Mouse (Mus musculus): ENCODE measurements at regions not wholly inside any gene's neighbourhood (a gene's known extent, or its start where the extent isn't known, plus 50 kb on each side); places are given as distances from the start of the nearest gene placed in this dataset.

DNA sequence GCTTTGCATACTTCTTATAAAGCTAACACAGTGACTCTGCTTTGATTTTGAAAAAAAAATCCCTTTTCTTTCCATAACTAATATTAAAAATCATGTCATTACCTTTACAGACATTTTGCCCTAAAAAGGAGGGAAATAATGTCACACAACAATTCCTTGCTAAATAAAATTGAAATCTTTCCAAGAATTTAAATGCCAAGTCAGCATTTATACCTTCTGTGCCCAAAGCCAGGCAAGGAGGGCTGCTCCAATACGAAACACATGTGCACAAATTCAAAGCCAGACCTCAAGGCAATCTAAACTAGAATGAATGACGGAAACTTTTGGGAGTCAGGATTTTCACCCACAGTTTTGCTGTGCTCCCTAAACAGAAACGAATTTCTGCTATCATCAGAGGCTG is 646.4 kb downstream of the Robo2 start:
- Histone ChIP-seq H3K9ac (no peak overlapping the region), H3K27ac (replicated peaks) (no peak overlapping the region), H3K4me1 (replicated peaks) (no peaks in the 10 kb centered on the region), H3K9me3 (replicated peaks) (no peaks in the 10 kb centered on the region), H3K4me3 (replicated peaks) (no peak overlapping the region), H3K36me3 (replicated peaks) (no peaks in the 10 kb centered on the region), H3K27me3 (no peaks in the 10 kb centered on the region), H3K4me2 (no peak overlapping the region)
- ATAC-seq (ENCODE audit: insufficient read depth): no peak
- WGBS (ENCODE audit: insufficient replicate concordance): 59% methylated on average over 3 of the region's 3 CpGs

DNA sequence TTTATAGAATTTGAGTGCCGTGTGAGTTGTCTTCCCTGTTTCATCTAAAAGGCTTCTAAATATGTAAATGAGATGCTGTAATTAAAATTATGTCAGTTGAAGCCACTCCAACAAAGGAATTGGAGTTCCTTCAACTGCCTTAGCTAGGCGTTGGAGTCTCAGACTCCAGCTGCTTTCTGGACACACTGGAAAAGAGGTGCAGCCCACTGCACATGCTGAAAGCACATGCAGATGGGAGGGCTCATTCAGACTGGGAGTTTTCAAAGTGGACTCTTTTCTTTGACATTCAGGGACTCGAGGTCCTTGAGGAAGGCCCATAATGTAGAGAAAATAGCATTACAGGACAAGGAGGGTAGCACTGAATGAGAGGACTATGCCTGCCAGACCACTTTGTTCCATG is 650.7 kb downstream of the Robo2 start:
- no peak overlapping the region for H3K27ac ChIP-seq (replicated peaks)
- no peak overlapping the region for H3K4me2 ChIP-seq
- ATAC-seq (ENCODE audit: insufficient read depth): no peak
- no peaks in the 10 kb centered on the region for H3K27me3 ChIP-seq
- H3K36me3 ChIP-seq (replicated peaks): no peaks in the 10 kb centered on the region
- no peaks in the 10 kb centered on the region for H3K4me1 ChIP-seq (replicated peaks)
- 54% methylated on average over 3 of the region's 3 CpGs for WGBS (ENCODE audit: insufficient replicate concordance)
- no peak overlapping the region for H3K9ac ChIP-seq
- H3K9me3 ChIP-seq (replicated peaks): no peaks in the 10 kb centered on the region
- H3K4me3 ChIP-seq (replicated peaks): no peak overlapping the region

DNA sequence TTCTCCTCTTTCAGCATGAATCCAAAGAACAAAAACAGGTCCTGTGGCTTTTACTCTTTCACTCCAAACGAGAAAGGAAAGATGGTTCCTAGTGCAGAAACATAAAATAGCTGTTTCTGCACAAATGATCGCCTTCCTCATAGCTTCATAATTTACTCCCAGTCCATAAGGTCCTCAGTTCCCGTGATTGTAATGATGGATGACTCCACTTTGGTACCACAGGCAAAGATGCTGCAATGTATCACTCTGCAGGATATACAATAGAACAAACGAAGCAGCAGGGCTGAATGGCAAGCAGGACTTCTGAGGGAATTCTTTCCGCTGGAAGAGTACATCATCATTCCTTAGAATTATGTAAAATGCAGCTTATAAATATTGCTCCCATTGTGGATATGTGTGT is 652.8 kb downstream of the Robo2 start:
- Histone ChIP-seq H3K36me3 (replicated peaks) (no peaks in the 10 kb centered on the region), H3K4me2 (no peak overlapping the region), H3K4me1 (replicated peaks) (no peaks in the 10 kb centered on the region), H3K9me3 (replicated peaks) (no peaks in the 10 kb centered on the region), H3K27ac (replicated peaks) (no peak overlapping the region), H3K4me3 (replicated peaks) (no peak overlapping the region), H3K9ac (no peak overlapping the region), H3K27me3 (no peaks in the 10 kb centered on the region)
- no peak for ATAC-seq (ENCODE audit: insufficient read depth)
- WGBS (ENCODE audit: insufficient replicate concordance): 49% methylated on average over 5 of the region's 5 CpGs

DNA sequence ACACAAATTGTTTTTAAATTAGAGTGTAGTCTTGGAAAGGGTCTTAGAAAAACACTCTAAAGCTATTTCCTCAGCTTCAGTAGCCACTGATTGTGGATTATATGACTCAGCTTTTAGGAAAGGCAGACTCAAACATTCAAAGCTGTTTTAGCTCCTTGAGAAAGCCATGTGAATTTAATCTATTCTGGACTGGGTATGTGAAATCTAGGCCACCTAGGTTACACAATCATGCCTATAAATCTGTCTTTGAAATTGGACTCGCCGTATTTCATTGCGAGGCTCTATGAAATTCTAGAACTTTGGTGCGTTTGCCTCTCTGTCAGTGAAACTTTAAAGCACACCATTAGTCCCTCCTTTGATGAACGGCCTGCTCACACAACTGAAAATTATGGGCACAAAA is 657.3 kb downstream of the Robo2 start:
- no peak for ATAC-seq (ENCODE audit: insufficient read depth)
- no peak overlapping the region for H3K9ac ChIP-seq
- WGBS (ENCODE audit: insufficient replicate concordance): 69% methylated on average over 5 of the region's 5 CpGs
- H3K27ac ChIP-seq (replicated peaks): no peak overlapping the region
- no peak overlapping the region for H3K4me3 ChIP-seq (replicated peaks)
- H3K9me3 ChIP-seq (replicated peaks): no peaks in the 10 kb centered on the region
- no peak overlapping the region for H3K4me2 ChIP-seq
- no peaks in the 10 kb centered on the region for H3K4me1 ChIP-seq (replicated peaks)
- H3K27me3 ChIP-seq: no peaks in the 10 kb centered on the region
- H3K36me3 ChIP-seq (replicated peaks): no peaks in the 10 kb centered on the region

- Histone ChIP-seq H3K9me3 (replicated peaks) (no peaks in the 10 kb centered on the region), H3K4me1 (replicated peaks) (no peaks in the 10 kb centered on the region), H3K4me3 (replicated peaks) (no peak overlapping the region), H3K9ac (no peak overlapping the region), H3K27ac (replicated peaks) (no peak overlapping the region), H3K4me2 (no peak overlapping the region), H3K36me3 (replicated peaks) (no peaks in the 10 kb centered on the region), H3K27me3 (no peaks in the 10 kb centered on the region)
- ATAC-seq (ENCODE audit: insufficient read depth): no peak
- 70% methylated on average over 7 of the region's 7 CpGs for WGBS (ENCODE audit: insufficient replicate concordance)
These were observed 683.3 kb downstream of the Robo2 start for GRCm38 (mm10) chr16:73728297-73728696.

DNA sequence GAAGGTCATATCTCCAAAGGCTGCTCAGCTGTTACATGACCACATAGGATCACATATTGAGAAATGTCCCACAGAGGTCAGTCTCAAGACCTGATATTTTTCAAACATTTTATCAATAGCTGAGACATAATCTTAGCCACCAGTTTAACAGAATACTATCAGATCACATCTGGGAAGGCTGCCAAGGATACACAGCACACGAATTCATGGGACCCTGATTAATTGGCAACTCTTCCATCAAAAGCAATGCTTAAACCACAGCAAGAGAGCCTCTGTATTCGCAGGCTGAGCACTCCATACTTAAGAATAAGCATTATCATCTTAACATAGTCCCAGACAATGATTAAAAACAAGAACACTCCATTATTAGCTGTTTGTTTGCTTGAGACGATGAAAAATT is 691.9 kb downstream of the Robo2 start:
- no peak overlapping the region for H3K4me2 ChIP-seq
- no peak overlapping the region for H3K9ac ChIP-seq
- H3K27ac ChIP-seq (replicated peaks): no peak overlapping the region
- no peaks in the 10 kb centered on the region for H3K4me1 ChIP-seq (replicated peaks)
- H3K36me3 ChIP-seq (replicated peaks): no peaks in the 10 kb centered on the region
- H3K4me3 ChIP-seq (replicated peaks): no peak overlapping the region
- no peaks in the 10 kb centered on the region for H3K9me3 ChIP-seq (replicated peaks)
- WGBS (ENCODE audit: insufficient replicate concordance): 49% methylated on average over 3 of the region's 3 CpGs
- no peak for ATAC-seq (ENCODE audit: insufficient read depth)
- H3K27me3 ChIP-seq: no peaks in the 10 kb centered on the region

DNA sequence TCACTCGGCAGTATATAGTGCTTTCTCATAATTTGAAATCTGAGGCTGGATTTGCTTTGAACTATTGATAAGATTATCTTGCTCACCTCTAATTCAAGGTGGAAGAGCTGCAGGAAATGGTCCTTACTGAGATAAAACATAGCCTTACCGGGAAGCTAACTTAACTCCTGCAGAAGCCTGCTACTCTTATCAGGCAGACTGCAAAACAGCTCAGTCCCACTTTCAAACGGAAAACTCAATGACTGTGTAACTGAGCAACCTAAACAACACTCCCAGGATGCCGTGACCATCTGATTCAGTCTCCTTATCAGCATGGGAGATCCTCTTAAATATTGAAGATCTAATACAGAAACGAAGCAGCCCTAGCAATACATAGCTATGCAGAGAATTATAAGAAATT is 695.3 kb downstream of the Robo2 start:
- H3K27me3 ChIP-seq: no peaks in the 10 kb centered on the region
- H3K4me2 ChIP-seq: no peak overlapping the region
- no peaks in the 10 kb centered on the region for H3K36me3 ChIP-seq (replicated peaks)
- H3K27ac ChIP-seq (replicated peaks): no peak overlapping the region
- no peak for ATAC-seq (ENCODE audit: insufficient read depth)
- no peak overlapping the region for H3K9ac ChIP-seq
- no peaks in the 10 kb centered on the region for H3K4me1 ChIP-seq (replicated peaks)
- WGBS (ENCODE audit: insufficient replicate concordance): 13% methylated on average over 5 of the region's 5 CpGs
- no peaks in the 10 kb centered on the region for H3K9me3 ChIP-seq (replicated peaks)
- H3K4me3 ChIP-seq (replicated peaks): no peak overlapping the region

- no peak overlapping the region for H3K9ac ChIP-seq
- no peaks in the 10 kb centered on the region for H3K27me3 ChIP-seq
- ATAC-seq (ENCODE audit: insufficient read depth): no peak
- no peak overlapping the region for H3K4me2 ChIP-seq
- H3K4me3 ChIP-seq (replicated peaks): no peak overlapping the region
- H3K9me3 ChIP-seq (replicated peaks): no peaks in the 10 kb centered on the region
- no peak overlapping the region for H3K27ac ChIP-seq (replicated peaks)
- H3K36me3 ChIP-seq (replicated peaks): no peaks in the 10 kb centered on the region
- WGBS (ENCODE audit: insufficient replicate concordance): 70% methylated on average over 1 of the region's 1 CpGs
- no peaks in the 10 kb centered on the region for H3K4me1 ChIP-seq (replicated peaks)
These were observed 704.6 kb downstream of the Robo2 start for GRCm38 (mm10) chr16:73707051-73707450.

GRCm38 (mm10) chr16:73689274-73689673 is 722.4 kb downstream of the Robo2 start:
- Histone ChIP-seq H3K27ac (replicated peaks) (no peak overlapping the region), H3K9ac (no peak overlapping the region), H3K4me3 (replicated peaks) (no peak overlapping the region), H3K4me1 (replicated peaks) (no peaks in the 10 kb centered on the region), H3K36me3 (replicated peaks) (no peaks in the 10 kb centered on the region), H3K9me3 (replicated peaks) (no peaks in the 10 kb centered on the region), H3K4me2 (no peak overlapping the region), H3K27me3 (no peaks in the 10 kb centered on the region)
- 74% methylated on average over 11 of the region's 11 CpGs for WGBS (ENCODE audit: insufficient replicate concordance)
- ATAC-seq (ENCODE audit: insufficient read depth): no peak

DNA sequence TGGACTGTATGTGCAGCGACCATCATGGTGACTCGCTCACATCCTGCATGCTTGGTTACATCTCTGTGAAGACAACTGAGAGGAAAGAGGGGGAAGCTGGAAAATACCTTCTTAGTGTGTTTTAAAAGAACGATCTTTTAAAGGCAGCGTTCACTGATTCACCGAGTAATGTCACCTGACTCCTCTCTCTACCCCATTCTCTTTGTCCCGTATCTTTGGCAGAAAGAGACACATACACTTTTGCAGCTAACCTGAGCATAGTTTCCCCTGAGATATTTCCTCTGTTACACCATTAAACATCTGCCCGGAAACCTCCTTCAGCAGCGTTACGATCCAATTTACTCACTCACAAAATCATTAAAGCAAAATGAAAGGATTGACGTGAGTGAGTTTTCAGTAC is 731.8 kb downstream of the Robo2 start:
- no peak overlapping the region for H3K4me2 ChIP-seq
- no peaks in the 10 kb centered on the region for H3K4me1 ChIP-seq (replicated peaks)
- ATAC-seq (ENCODE audit: insufficient read depth): no peak
- H3K27me3 ChIP-seq: no peaks in the 10 kb centered on the region
- H3K4me3 ChIP-seq (replicated peaks): no peak overlapping the region
- no peaks in the 10 kb centered on the region for H3K9me3 ChIP-seq (replicated peaks)
- 75% methylated on average over 10 of the region's 10 CpGs for WGBS (ENCODE audit: insufficient replicate concordance)
- no peak overlapping the region for H3K9ac ChIP-seq
- H3K27ac ChIP-seq (replicated peaks): no peak overlapping the region
- no peaks in the 10 kb centered on the region for H3K36me3 ChIP-seq (replicated peaks)

- no peaks in the 10 kb centered on the region for H3K9me3 ChIP-seq (replicated peaks)
- ATAC-seq (ENCODE audit: insufficient read depth): no peak
- no peak overlapping the region for H3K27ac ChIP-seq (replicated peaks)
- H3K27me3 ChIP-seq: no peaks in the 10 kb centered on the region
- no peak overlapping the region for H3K9ac ChIP-seq
- no peaks in the 10 kb centered on the region for H3K4me1 ChIP-seq (replicated peaks)
- no peak overlapping the region for H3K4me3 ChIP-seq (replicated peaks)
- WGBS (ENCODE audit: insufficient replicate concordance): 65% methylated on average over 6 of the region's 6 CpGs
- H3K36me3 ChIP-seq (replicated peaks): no peaks in the 10 kb centered on the region
- H3K4me2 ChIP-seq: no peak overlapping the region
These were observed 741.1 kb downstream of the Robo2 start for GRCm38 (mm10) chr16:73670516-73670915.

- no peaks in the 10 kb centered on the region for H3K27me3 ChIP-seq
- H3K4me1 ChIP-seq (replicated peaks): no peaks in the 10 kb centered on the region
- H3K9me3 ChIP-seq (replicated peaks): no peaks in the 10 kb centered on the region
- 63% methylated on average over 1 of the region's 1 CpGs for WGBS (ENCODE audit: insufficient replicate concordance)
- H3K27ac ChIP-seq (replicated peaks): no peak overlapping the region
- H3K4me3 ChIP-seq (replicated peaks): no peak overlapping the region
- no peaks in the 10 kb centered on the region for H3K36me3 ChIP-seq (replicated peaks)
- ATAC-seq (ENCODE audit: insufficient read depth): no peak
- no peak overlapping the region for H3K4me2 ChIP-seq
- H3K9ac ChIP-seq: no peak overlapping the region
These were observed 758.5 kb downstream of the Robo2 start for GRCm38 (mm10) chr16:73652976-73653690.

Data from liver, embryonic 15.5 days (tissue).